Mouse (Mus musculus): ENCODE data around the gene 1700024P04Rik.

The 1700024P04Rik gene

GRCm38 (mm10) chr13:98966583-98966982, 17.8 kb downstream of the 1700024P04Rik start:
- no peak for DNase-seq (ENCODE audit: low read depth in 2 of 2, low spot score in 2 of 2)

DNA sequence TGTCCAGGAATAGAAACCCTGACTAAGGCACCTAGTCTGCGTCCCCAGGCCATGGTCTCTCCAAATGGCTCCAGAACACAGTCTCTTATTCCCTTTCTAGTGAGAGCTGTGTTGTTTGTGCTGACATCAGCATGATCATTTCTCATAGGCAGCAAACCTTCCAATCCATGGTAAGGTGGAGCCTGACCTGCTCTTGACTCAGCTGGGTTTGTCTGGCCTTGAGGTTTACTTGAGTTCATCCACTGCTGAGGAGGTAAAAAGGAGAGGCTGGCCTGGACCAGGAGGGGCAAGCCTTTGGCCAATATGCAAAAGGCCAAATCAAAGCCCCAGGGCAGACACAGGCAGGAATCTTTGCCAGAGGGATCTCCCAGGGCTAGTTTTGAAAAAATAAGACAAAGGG, 20.8 kb downstream of the 1700024P04Rik start:
- no peak for DNase-seq (ENCODE audit: low read depth in 2 of 2, low spot score in 2 of 2)

DNA sequence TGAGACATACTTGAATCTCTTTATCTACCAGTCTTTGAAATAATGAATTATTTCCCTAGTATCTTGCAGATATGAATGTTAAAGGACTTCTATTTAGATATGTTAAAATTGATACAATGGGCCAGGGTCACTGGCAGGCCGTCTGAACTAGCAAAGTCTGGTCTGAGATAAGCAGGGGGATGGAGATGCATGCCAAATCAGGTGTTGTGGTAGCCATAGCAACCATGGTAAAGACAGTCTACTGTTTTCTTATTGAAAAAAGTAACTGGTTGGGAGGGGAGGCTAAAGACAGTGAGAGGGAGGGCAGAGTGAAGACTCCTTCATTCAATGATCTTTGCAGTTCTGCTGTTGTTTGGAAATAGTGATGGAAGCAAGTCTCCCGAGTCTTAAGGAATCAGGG, 26.2 kb downstream of the 1700024P04Rik start:
- no peak for DNase-seq (ENCODE audit: low read depth in 2 of 2, low spot score in 2 of 2)

DNA sequence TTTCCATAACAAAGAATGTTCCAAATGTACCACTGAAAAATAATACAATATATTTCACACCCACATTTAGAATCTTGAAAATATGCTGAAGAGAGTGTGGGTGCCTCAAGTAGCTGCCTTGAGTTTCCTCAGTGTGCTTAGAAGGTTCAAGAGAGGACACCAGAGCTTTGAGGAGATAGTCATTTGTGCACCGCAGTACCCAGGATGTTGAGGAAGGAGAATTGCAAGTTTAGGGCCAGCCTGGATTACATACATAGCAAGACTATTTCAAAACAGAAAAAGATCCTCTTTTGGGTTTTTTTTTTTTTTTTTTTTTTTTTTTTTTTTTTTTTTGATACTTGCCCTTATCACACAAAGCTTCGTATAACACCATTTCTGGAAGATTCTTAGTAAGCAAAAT, 28.2 kb downstream of the 1700024P04Rik start:
- no peak for DNase-seq (ENCODE audit: low read depth in 2 of 2, low spot score in 2 of 2)

DNA sequence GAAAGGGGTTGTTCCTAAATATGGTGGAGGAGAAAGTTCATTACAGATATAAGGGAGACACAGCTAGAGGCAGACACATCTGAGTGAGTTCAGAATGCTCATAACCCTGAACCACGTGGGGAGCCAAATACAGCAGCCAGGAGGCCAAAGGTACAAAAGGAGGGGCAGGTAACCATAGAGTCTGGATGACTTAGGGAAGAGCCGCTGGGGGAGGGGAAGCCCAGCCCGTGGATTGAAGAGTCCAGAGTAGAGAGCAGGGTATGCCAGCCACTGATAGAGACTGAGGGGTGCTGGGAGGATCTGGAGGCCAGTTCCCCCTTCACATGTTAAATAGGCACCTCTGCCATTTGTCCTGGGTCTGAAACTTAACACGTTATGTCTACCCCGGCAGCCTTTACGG, 28.7 kb downstream of the 1700024P04Rik start:
- DNase-seq (ENCODE audit: low read depth in 2 of 2, low spot score in 2 of 2): no peak

DNA sequence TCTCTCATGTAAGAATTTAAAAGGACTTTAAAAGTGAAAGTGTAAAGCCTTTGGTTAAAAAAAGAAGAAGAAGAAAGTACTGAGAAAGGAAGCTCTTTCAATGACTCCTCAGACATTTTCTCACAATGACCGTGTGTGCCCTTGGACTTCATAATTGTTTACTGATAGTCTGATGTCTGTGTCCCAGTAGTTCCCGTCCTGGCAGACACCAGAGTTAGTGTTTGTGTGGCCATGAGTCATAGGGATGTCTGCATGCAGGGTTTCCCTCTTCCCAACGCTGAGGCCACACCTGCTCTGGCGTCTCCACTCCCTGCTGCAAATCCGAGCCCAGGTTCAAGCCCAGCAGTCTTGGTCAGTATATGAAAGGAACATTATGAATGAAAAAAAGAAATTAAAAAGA, 29.1 kb downstream of the 1700024P04Rik start:
- DNase-seq (ENCODE audit: low read depth in 2 of 2, low spot score in 2 of 2): no peak

DNA sequence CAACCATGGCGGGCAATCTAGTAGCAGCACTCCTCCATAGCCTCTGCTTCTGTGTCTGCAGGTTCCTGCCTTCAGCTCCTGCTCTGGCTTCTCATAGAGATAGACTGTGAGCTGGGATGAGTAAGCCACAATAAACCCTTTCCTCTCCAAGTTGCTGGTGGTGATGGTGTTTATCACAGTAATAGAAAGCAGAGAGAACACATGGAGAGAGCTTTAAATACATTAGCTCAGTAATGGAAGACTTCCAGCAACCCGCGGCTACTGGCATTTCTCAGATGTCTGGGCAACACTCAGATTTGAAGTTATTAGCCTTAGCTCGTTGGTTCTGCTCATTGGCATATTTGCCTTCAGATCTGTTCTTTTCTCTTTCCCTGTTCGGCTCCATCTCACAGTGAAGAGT, 30.5 kb downstream of the 1700024P04Rik start:
- no peak for DNase-seq (ENCODE audit: low read depth in 2 of 2, low spot score in 2 of 2)

GRCm38 (mm10) chr13:98951951-98952350, 32.4 kb downstream of the 1700024P04Rik start:
- no peak for DNase-seq (ENCODE audit: low read depth in 2 of 2, low spot score in 2 of 2)

DNA sequence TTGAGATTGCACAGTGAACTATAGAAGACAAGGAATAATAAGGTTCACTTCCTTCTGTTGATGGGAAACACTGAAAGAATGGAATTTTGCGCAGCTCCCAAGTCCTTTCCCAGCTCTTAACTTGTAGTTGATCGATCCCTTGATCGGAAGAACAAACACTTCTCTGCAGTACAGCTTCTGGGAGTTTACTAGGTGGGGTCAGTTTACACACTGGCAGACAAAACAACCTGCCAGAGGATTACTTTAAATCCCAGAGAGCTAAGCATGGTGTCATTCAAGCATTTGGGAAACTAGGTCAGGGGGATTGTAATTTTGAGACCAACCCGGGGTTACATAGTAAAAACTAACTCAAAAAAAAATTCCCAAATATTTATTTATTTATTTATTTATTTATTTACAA, 36.2 kb downstream of the 1700024P04Rik start:
- DNase-seq (ENCODE audit: low read depth in 2 of 2, low spot score in 2 of 2): no peak

GRCm38 (mm10) chr13:98946434-98946833, 37.9 kb downstream of the 1700024P04Rik start:
- no peak for DNase-seq (ENCODE audit: low read depth in 2 of 2, low spot score in 2 of 2)

- no peak for DNase-seq (ENCODE audit: low read depth in 2 of 2, low spot score in 2 of 2)
These were observed 38.5 kb downstream of the 1700024P04Rik start for GRCm38 (mm10) chr13:98945908-98946307.

GRCm38 (mm10) chr13:98945381-98945780, 39.0 kb downstream of the 1700024P04Rik start:
- no peak for DNase-seq (ENCODE audit: low read depth in 2 of 2, low spot score in 2 of 2)

- peak; percentile 37 to 54 for DNase-seq (ENCODE audit: low read depth in 2 of 2, low spot score in 2 of 2)
These were observed 39.7 kb downstream of the 1700024P04Rik start for GRCm38 (mm10) chr13:98944620-98945081.

GRCm38 (mm10) chr13:98942360-98942759, 42.0 kb downstream of the 1700024P04Rik start:
- no peak for DNase-seq (ENCODE audit: low read depth in 2 of 2, low spot score in 2 of 2)

- DNase-seq (ENCODE audit: low read depth in 2 of 2, low spot score in 2 of 2): no peak
These were observed 42.5 kb downstream of the 1700024P04Rik start for GRCm38 (mm10) chr13:98941829-98942343.

DNA sequence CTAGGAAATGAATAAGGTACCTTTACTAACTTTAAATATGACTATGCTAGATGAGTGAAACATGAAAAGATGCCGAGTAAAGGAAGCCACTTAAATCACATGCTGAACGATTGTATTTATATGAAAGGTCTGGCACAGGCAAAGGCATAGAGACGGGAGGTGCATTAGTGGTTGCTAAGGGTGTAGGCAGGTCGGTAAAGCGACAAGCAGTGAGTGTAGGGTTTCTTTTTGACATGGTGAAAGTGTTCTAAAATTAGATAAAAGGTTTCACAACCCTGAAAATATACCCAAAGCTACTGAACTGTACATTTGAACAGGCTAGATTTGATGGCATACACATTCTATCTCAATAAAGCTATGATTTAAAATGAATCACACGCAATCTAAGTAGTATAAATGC, 47.3 kb downstream of the 1700024P04Rik start:
- no peak for DNase-seq (ENCODE audit: low read depth in 2 of 2, low spot score in 2 of 2)
